Mouse (Mus musculus) heart, adult 8-10 months (tissue): ENCODE results near the gene Hand1. TPM values are rescaled to one million over a fixed set of nuclear protein-coding genes. Genes with fewer than 3 reads are reported as not detected.
"Not testable (repeated sequence)": the region's sequence is repeated elsewhere in the genome, so short reads cannot be mapped to it uniquely, and the experiment has no call there.

Experiments
- DNase-seq: peaks from one replicate; pipeline ENCODE4 v3.0.0; 2022; ENCODE audit warnings: low spot score
- total RNA-seq, 4 experiments: library from RNA; stranded (reverse); gene quantifications; 2 replicates each; pipeline ENCODE4 v1.2.4; 2022

Hand1 gene
- not detected for total RNA-seq

GRCm38 (mm10) chr11:57832552-57833201 lies at the start of gene Hand1:
Gene Hand1 (minus strand): TSS chr11:57832818.
- no peak for DNase-seq

DNA sequence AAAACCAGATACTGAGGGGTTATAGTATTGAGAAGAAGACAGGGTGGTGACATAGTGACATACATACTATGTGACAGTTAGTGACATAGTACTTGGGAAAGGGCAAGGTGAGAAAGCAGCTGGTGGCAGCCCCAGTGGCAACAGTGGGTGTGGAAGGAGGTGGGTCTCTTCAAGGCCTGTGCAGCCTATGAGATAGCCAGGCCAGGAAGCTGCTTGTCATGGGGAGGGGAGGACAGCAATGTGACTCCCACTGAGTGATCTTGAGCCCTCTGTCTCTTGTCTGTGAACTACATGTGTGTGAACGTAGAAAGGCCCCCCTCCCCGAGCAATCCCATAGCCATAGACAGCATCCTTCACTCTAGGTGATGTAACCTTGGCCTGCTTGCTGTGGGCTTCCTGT lies 43.5 kb upstream of the Hand1 start:
- DNase-seq = no peak

GRCm38 (mm10) chr11:57873014-57873413 lies 40.4 kb upstream of the Hand1 start:
- DNase-seq = no peak

GRCm38 (mm10) chr11:57868753-57869460 lies 36.3 kb upstream of the Hand1 start:
- DNase-seq = no peak

DNA sequence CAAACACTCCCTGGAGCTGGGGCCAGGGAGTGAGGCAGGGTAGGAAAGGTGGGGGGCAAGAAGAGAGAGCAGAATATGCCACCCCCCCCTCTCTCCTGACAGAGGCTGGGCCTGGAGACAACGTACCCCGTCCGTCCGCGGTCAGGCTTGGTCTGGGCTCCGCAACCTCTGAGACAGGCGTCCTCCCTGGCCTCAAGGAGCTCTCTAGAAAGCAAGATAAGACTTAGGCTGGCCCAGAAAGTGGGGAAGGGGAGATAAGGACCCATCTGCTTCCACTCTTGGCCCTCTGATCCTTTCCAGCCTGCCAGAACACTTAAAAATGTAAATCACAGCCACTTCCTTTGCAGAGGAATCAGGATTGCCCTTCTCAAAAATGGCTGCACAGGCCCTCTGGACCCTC lies 33.8 kb upstream of the Hand1 start:
- DNase-seq = no peak

DNA sequence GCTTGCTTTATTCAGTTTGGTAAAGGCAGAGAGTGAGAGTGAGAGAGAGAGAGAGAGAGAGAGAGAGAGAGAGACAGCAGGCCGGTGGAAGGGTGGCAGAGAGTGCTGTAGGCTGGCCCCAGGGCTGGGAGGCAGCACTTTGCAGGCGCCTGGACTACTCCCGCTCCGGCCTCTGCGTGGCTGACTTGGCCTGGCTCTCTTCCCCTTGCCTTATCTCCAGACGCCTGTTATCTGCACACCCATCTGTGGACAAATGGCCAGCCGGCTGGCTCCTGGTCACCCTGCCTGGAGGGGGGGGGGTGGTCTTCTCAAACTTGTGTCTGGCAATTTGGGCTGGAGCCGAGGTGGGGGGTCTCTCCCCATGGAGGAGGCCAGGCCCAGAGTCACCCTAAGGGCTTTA lies 32.0 kb upstream of the Hand1 start:
- DNase-seq = no peak

- no peak for DNase-seq
These were observed 29.5 kb upstream of the Hand1 start for GRCm38 (mm10) chr11:57862088-57862487.

DNA sequence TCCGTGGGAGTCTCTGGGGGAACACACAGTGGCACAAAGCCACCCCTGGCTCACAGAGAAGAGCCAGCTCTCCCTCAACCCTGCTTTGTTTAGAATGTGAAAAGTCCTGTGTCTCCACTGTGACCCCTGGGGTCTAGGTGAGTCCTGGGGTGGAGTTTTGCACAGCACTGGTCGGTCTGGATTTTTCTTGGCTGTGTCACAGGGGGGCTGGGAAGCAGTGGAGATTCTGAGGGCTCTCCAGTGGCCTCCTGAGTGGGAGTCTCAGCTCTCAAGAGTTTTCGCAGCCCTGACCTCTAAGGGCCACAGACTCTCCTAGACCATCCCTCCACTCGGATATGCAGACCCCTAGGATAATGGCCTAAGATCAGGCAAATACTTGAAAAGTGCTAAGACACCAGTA lies 25.1 kb upstream of the Hand1 start:
- no peak for DNase-seq

GRCm38 (mm10) chr11:57853571-57853970 lies 21.0 kb upstream of the Hand1 start:
- DNase-seq = no peak

DNA sequence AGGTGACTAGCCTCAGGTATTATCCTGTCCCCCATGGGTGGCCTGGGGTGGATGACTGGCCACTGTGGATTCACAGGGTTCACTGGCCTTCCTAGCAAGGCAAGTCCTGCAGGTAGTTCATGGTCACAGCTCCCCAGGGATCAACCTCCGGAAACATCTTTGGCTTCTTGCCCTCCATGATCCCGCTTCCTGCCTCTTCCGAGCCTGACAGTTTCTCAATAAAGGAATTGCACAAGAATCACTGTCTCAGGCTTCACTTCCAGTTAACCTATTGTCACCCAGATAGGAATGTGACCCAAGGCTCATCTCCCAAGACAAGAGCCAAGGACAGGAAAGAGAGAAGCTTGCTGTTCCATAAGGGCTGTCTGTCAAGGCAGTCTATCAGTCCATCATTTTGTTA lies 18.3 kb upstream of the Hand1 start:
- DNase-seq = no peak

GRCm38 (mm10) chr11:57850298-57850697 lies 17.7 kb upstream of the Hand1 start:
- no peak for DNase-seq

DNA sequence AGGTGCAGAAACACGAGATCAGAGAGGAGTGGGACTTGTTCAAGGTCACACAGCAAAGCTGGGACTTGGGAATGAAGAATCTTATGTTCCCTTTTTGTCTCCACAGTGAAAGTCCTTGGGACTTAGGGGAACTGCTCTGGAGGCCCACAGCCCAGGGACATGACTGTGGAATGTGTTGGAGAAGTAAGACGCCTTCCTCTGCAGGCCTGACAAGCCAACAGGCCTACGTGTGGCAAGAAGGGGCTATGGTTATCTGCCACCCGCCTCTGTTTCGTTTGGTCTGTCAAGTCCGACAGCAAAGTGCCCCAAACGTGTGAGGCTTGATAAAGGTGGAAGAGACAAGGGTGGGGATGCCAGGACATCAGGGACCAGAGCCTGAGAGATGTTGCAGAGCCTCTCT lies 14.8 kb upstream of the Hand1 start:
- DNase-seq = no peak

GRCm38 (mm10) chr11:57846421-57847363 lies 14.1 kb upstream of the Hand1 start:
- DNase-seq = not testable (repeated sequence)

GRCm38 (mm10) chr11:57841391-57841790 lies 8.8 kb upstream of the Hand1 start:
- DNase-seq = no peak

DNA sequence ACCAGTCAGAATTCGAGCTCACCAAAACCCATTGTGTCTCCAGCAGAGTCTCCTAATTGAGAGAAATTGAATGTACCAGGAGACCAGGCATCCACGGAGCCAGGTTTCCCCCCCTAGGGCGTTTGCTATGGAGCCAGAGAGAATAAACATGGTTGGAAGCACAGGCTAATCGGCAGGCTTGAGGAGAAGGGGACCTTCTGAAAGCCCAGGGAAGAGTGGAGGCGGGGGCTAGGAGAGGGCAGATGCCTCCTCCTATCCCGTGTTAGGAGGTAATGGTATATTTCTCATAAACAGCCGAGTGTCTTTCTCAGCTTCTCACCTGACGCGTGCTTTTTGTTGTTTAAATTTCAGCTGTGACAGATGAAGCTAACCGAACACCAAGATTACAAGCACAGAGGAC lies 8.4 kb upstream of the Hand1 start:
- DNase-seq = no peak

GRCm38 (mm10) chr11:57837861-57838680 lies 5.5 kb upstream of the Hand1 start:
- DNase-seq = no peak

GRCm38 (mm10) chr11:57836872-57837680 lies 4.5 kb upstream of the Hand1 start:
- no peak for DNase-seq

DNA sequence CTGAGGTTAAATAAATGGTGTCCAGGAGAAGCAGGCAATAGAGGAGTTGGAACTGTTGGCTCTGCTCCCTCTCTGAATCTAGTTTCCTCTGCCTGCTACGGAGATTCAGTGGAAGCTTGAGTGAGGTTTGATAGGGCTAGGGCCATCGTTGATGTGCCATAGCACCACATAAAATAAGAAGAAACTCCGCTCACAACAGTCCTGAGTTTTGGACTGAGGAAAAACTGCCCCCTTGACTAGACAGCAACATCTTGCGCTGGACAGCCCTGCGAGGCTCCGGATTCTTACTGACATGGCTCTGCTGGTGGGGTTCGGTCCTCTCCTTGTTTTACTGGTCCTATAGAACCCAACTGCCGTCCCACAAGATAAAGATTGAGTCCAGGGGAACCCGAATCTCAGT lies 3.8 kb upstream of the Hand1 start:
- DNase-seq = no peak

- no peak for DNase-seq
These were observed 3.3 kb upstream of the Hand1 start for GRCm38 (mm10) chr11:57835931-57836330.

DNA sequence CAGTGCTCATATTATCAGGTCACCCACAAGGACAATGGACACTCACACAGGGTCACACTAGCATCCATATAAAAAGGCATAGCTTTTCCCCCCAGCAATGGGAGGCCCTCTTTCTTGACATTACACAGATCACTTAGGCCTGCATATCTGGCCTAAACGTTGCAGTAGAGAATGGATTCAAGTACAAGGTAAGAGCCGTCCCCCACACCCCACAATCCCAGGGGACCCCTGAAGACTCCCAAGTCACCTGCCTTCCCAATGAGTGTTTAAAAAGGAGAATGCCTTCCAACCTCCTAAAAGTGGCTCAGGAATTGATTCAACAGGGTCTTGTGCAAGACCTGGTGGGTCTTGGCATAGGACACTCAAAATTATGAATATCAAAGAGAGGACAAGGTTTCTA lies 2.7 kb upstream of the Hand1 start:
- no peak for DNase-seq

DNA sequence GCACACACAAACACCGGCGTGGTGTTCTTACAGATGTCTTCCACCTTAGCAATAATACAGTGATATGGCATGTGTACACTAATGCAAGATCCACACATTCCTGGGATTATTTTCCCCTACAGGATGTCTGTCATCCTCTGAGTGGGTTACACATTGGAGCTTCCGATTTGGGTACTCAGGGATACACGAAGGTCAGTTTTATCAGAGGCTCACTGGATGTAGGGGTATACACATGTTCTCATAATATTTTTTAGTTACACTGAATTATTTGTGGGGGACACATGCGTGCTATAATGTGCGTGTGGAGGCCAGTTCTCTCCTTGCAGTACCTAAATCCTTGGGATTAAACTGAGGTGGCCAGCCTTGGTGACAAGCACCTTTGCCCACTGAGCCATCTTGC lies 1.4 kb upstream of the Hand1 start:
- DNase-seq = no peak
